Mouse (Mus musculus) embryonic facial prominence, embryonic 12.5 days (tissue): ENCODE measurements around the gene Gmds. TPM values are rescaled to one million over a fixed set of nuclear protein-coding genes. Genes with fewer than 3 reads are reported as not detected.

ENCODE experiments used
- ATAC-seq: fragments of 200-750 bp; cut with Nextera tagmentation; 2 replicates; pipeline ENCODE4 v1.8.0; 2017; ENCODE audit not compliant: insufficient number of reproducible peaks, insufficient read depth, low FRiP score, low TSS enrichment
- H3K27ac ChIP-seq: fragments of 300-500 bp; sonication (generic); 2 replicates; pipeline ENCODE4 v1.5.1; 2016; ENCODE audit warnings: mild to moderate bottlenecking
- H3K27me3 ChIP-seq: fragments of 300-500 bp; sonication (generic); 2 replicates; pipeline ENCODE4 v1.6.1; 2016; ENCODE audit warnings: mild to moderate bottlenecking, moderate library complexity
- H3K36me3 ChIP-seq: fragments of 300-500 bp; sonication (generic); 2 replicates; pipeline ENCODE4 v1.6.1; 2016; ENCODE audit warnings: mild to moderate bottlenecking
- H3K4me1 ChIP-seq: fragments of 300-500 bp; sonication (generic); 2 replicates; pipeline ENCODE4 v1.6.1; 2016
- H3K4me2 ChIP-seq: fragments of 300-500 bp; sonication (generic); replicated peaks from 2 replicates; pipeline ENCODE4 v1.6.1; 2016; ENCODE audit warnings: mild to moderate bottlenecking, moderate library complexity
- H3K4me3 ChIP-seq: fragments of 300-500 bp; sonication (generic); 2 replicates; pipeline ENCODE4 v1.5.1; 2016; ENCODE audit warnings: mild to moderate bottlenecking
- H3K9ac ChIP-seq: fragments of 300-500 bp; sonication (generic); 2 replicates; pipeline ENCODE4 v1.6.1; 2016; ENCODE audit warnings: mild to moderate bottlenecking, moderate library complexity
- H3K9me3 ChIP-seq: fragments of 300-500 bp; sonication (generic); 2 replicates; pipeline ENCODE4 v1.6.1; 2016; ENCODE audit warnings: mild to moderate bottlenecking, moderate library complexity
- WGBS: fragments of 180-500 bp; shearing (Covaris S2); methylation state at CpG from one replicate; pipeline ENCODE4 v1.1.7; 2016; 5-methylcytosine and 5-hydroxymethylcytosine counted together
- polyA plus RNA-seq: library from polyadenylated mRNA; unstranded; fragments of >200 nt; fragmentation: Nextera tagmentation; extraction: Ambion mirVana; gene quantifications from 2 replicates; pipeline ENCODE4 v1.2.1, GENCODE M21; 2016

Gene Gmds
- polyA plus RNA-seq, 1 experiment from 2014 or later, result 47.4 TPM

DNA sequence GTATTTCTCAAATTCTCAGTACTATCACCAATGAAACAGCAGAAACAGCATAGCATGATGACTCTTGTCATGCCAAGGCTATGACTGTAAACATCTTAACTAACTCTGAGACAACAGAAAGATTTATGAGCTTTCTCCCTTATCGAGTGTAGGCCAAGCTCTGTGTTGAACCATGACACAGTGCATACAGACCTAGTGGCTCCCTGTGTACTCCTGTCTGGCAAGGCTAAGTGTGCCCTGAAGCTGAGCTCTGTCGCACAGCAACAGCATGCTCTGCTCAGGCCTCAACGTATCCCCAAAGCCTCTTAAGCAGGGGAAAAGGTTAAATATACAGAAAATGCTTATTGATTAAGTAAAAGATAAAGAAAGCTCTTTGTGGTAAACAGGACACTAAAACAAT is 194.9 kb downstream of the Gmds start:
- no peaks in the 10 kb centered on the region for H3K27me3 ChIP-seq
- H3K36me3 ChIP-seq, result no peaks in the 10 kb centered on the region
- no peak overlapping the region for H3K9ac ChIP-seq
- WGBS, result 63% methylated on average over 3 of the region's 3 CpGs
- no peak for ATAC-seq
- H3K4me1 ChIP-seq, result no peaks in the 10 kb centered on the region
- H3K27ac ChIP-seq, result no peak overlapping the region
- H3K4me3 ChIP-seq, result no peak overlapping the region
- no peak overlapping the region for H3K4me2 ChIP-seq
- H3K9me3 ChIP-seq, result no peaks in the 10 kb centered on the region

DNA sequence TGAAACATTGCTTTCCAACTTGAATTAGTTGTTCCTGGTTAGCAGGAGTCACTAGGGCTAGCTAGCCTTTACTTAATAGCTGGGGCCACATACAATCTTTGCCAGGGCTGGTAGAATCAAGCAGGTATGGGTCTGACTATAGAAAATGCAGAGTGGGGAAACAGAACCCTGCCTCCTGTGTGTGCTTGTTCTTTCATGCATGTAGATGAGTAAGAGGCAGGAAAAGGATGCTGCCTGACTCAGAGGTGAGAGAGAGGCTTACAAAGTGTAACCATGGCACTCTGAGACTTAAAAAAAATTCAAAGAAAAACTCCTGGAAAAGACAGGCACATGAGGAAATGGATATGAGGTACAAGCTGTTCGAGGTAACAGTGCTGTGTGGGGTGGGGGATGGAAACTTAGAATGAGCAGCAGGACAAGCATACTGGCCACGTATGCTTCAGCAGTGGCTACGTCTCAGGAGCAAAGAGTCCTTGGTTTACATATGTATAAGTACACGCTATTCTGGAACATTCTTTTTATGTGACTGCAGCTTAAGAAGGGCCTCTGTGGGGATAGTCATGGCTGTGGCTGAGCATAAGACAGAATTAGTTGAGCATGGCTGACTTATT is 203.8 kb downstream of the Gmds start:
- Histone ChIP-seq H3K4me2 (no peak overlapping the region), H3K4me3 (no peak overlapping the region), H3K36me3 (no peaks in the 10 kb centered on the region), H3K9me3 (no peaks in the 10 kb centered on the region), H3K9ac (no peak overlapping the region), H3K4me1 (no peaks in the 10 kb centered on the region), H3K27me3 (no peaks in the 10 kb centered on the region), H3K27ac (no peak overlapping the region)
- no peak for ATAC-seq
- 62% methylated on average over 4 of the region's 4 CpGs for WGBS

DNA sequence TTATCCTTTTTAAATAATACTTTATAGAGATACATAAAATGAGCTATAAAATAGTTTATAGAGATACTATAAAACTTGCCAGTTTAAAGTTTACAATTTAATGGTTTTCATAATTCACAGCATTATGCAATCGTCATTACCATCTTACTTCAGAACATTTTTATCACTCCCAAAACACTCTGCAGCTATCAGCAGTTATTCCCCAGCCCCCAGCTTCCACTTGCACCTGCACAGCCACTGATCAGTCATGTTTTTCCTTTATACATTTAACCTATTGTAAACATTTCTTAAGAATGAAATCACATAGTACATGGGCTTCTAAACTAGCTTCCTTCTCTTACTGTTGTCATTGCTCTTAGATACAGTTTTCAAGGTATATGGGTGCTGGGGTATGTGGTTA is 208.6 kb downstream of the Gmds start:
- no peaks in the 10 kb centered on the region for H3K4me1 ChIP-seq
- no peak overlapping the region for H3K27ac ChIP-seq
- 86% methylated on average over 1 of the region's 1 CpGs for WGBS

DNA sequence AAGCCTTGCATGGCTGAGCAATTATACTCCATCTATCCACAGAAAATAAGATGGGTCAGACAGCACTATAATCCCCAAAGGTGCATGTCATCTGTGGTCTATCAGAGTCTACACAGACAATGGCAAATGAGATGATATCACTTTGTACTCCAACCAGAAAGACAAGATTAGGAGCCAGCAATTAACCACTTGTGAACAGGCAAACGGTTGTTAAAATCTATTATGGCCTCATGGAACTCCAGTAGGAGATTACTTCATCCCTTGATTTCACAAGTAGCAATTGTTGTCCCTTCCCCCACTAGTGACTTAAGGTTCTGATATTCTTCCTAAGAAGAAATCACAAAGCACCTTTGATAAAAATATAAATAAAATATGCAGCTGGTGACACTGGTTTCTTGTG is 220.2 kb downstream of the Gmds start:
- Histone ChIP-seq H3K4me2 (no peak overlapping the region), H3K4me1 (no peaks in the 10 kb centered on the region), H3K9me3 (no peaks in the 10 kb centered on the region), H3K27me3 (no peaks in the 10 kb centered on the region), H3K27ac (no peak overlapping the region), H3K4me3 (no peak overlapping the region), H3K36me3 (no peaks in the 10 kb centered on the region), H3K9ac (no peak overlapping the region)
- WGBS, result 55% methylated on average over 1 of the region's 1 CpGs
- no peak for ATAC-seq

More for the DNA sequence above, 208.6 kb downstream of the Gmds start:
- H3K36me3 ChIP-seq, result no peaks in the 10 kb centered on the region
- H3K9ac ChIP-seq, result no peak overlapping the region
- no peak overlapping the region for H3K4me3 ChIP-seq
- no peak for ATAC-seq
- no peaks in the 10 kb centered on the region for H3K9me3 ChIP-seq
- no peak overlapping the region for H3K4me2 ChIP-seq
- H3K27me3 ChIP-seq, result no peaks in the 10 kb centered on the region

- no peak for ATAC-seq
- Histone ChIP-seq H3K9ac (no peak overlapping the region), H3K9me3 (no peaks in the 10 kb centered on the region), H3K4me1 (no peaks in the 10 kb centered on the region), H3K36me3 (no peaks in the 10 kb centered on the region), H3K27me3 (no peaks in the 10 kb centered on the region), H3K4me2 (no peak overlapping the region), H3K27ac (no peak overlapping the region), H3K4me3 (no peak overlapping the region)
- 76% methylated on average over 1 of the region's 1 CpGs for WGBS
Observed at GRCm38 (mm10) chr13:32115468-32115867, 223.1 kb downstream of the Gmds start.

DNA sequence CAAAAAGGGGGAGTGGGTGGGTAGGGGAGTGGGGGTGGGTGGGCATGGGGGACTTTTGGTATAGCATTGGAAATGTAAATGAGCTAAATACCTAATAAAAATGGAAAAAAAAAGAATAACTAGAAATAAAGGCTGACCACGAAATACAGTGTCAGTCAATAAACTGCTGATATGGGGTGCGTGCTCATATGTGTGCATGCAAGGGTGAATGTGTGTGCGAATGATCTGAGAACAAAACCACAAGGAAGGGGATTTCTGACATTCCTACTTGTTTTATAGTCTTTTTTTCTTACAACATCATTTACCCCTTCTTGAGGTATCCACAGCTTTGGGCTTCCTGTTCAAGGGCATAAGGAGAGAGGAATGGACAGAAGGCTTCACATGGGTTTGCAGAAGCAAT is 224.7 kb downstream of the Gmds start:
- no peak overlapping the region for H3K4me2 ChIP-seq
- H3K36me3 ChIP-seq, result no peaks in the 10 kb centered on the region
- WGBS, result 94% methylated on average over 3 of the region's 3 CpGs
- H3K27me3 ChIP-seq, result no peaks in the 10 kb centered on the region
- no peaks in the 10 kb centered on the region for H3K4me1 ChIP-seq
- no peaks in the 10 kb centered on the region for H3K9me3 ChIP-seq
- no peak overlapping the region for H3K9ac ChIP-seq
- H3K4me3 ChIP-seq, result no peak overlapping the region
- no peak overlapping the region for H3K27ac ChIP-seq
- no peak for ATAC-seq

- no peak overlapping the region for H3K9ac ChIP-seq
- no peaks in the 10 kb centered on the region for H3K4me1 ChIP-seq
- 54% methylated on average over 7 of the region's 7 CpGs for WGBS
- no peaks in the 10 kb centered on the region for H3K27me3 ChIP-seq
- H3K9me3 ChIP-seq, result no peaks in the 10 kb centered on the region
- no peaks in the 10 kb centered on the region for H3K36me3 ChIP-seq
- no peak overlapping the region for H3K4me2 ChIP-seq
- H3K4me3 ChIP-seq, result no peak overlapping the region
- H3K27ac ChIP-seq, result no peak overlapping the region
- ATAC-seq, result no peak
Observed at GRCm38 (mm10) chr13:32088303-32088977, 250.1 kb downstream of the Gmds start.

DNA sequence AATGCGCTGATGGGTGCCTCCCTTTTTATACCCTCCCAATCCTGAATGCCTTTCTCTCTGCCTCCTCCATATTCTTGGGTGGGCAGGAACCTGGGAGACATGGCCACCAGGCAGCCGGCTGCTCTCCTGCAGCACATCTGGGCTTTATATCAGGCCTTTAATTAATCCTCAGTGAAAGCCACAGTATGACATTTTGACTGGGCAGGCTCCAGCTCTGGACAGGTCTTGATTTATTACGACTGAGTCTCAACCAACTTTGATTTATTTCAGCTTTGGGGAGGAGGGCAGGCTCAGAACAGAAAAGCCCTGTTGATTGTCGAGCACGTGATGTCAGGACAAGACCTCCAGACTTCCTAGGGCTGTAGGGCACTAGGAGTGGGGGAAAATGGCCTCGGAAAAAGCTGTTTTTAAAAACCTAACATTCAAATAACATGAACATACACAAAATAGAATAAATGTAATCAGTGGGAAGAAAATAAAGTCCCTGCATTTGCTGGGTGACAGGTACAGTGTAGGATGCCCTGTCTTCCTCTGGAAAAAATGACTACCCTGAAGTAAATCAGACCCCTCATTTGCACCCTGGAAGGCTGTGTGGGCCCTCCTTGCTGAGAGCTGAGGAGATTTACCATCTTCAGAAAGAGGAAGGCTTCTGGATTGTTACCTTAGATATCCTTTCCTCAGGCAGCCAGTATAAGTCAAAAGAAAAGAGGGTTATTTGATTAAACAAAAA is 257.9 kb downstream of the Gmds start:
- WGBS, result 40% methylated on average over 6 of the region's 6 CpGs
- Histone ChIP-seq H3K27ac (no peak overlapping the region), H3K36me3 (no peaks in the 10 kb centered on the region), H3K27me3 (no peaks in the 10 kb centered on the region), H3K9ac (no peak overlapping the region), H3K9me3 (no peaks in the 10 kb centered on the region), H3K4me1 (no peaks in the 10 kb centered on the region), H3K4me3 (no peak overlapping the region), H3K4me2 (no peak overlapping the region)
- ATAC-seq, result no peak

DNA sequence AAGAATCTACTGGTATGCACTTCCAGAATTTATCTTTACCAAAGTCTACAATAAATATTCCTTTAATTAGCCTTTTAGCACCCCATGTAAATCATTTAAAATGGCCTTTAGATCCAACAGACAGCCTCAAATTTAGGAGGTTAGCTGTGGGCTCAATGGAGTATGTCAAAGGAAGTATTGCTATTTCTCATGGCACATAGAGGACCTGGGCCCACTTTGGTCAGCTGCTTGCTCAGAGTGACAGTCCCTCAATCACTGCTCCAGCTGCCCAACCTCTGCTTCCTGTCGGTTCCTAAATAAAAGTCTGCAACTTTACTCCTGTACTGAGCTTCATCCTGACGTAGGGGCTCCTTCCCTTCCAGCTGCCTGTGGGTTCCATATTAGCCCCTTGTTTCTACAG is 264.9 kb downstream of the Gmds start:
- Histone ChIP-seq H3K4me2 (no peak overlapping the region), H3K27ac (no peak overlapping the region)

GRCm38 (mm10) chr13:32055321-32055720 is 283.2 kb downstream of the Gmds start:
- 26% methylated on average over 6 of the region's 6 CpGs for whole genome bisulfite sequencing
- H3K36me3 ChIP-seq, result no peaks in the 10 kb centered on the region
- no peaks in the 10 kb centered on the region for H3K4me1 ChIP-seq
- H3K4me3 ChIP-seq, result no peak overlapping the region
- H3K4me2 ChIP-seq, result no peak overlapping the region
- no peak overlapping the region for H3K9ac ChIP-seq
- no peaks in the 10 kb centered on the region for H3K9me3 ChIP-seq
- H3K27me3 ChIP-seq, result no peaks in the 10 kb centered on the region
- no peak for ATAC-seq
- H3K27ac ChIP-seq, result no peak overlapping the region

More for the DNA sequence above, 264.9 kb downstream of the Gmds start:
- 43% methylated on average over 2 of the region's 2 CpGs for WGBS
- H3K4me3 ChIP-seq, result no peak overlapping the region
- H3K36me3 ChIP-seq, result no peaks in the 10 kb centered on the region
- no peaks in the 10 kb centered on the region for H3K9me3 ChIP-seq
- no peak overlapping the region for H3K9ac ChIP-seq
- no peaks in the 10 kb centered on the region for H3K4me1 ChIP-seq
- no peaks in the 10 kb centered on the region for H3K27me3 ChIP-seq
- ATAC-seq, result no peak

- Histone ChIP-seq H3K27me3 (no peaks in the 10 kb centered on the region), H3K9ac (no peak overlapping the region), H3K4me3 (no peak overlapping the region), H3K36me3 (no peaks in the 10 kb centered on the region), H3K9me3 (no peaks in the 10 kb centered on the region), H3K27ac (no peak overlapping the region), H3K4me2 (no peak overlapping the region), H3K4me1 (0 out of 2 replicates have a peak, but pooled peaks cover under 1% of the 10 kb centered on the region)
- no peak for ATAC-seq
Observed at GRCm38 (mm10) chr13:32053587-32053986, 285.0 kb downstream of the Gmds start.
